Mouse (Mus musculus) embryo, embryonic 10 days (tissue): ENCODE results near the gene Tubb2b.
"Not testable (repeated sequence)": the region's sequence is repeated elsewhere in the genome, so short reads cannot be mapped to it uniquely, and the experiment has no call there.

Source experiments
- DNase-seq: peaks from one replicate; pipeline ENCODE4 v3.0.0-alpha.2; 2015; ENCODE audit warnings: low spot score

Tubb2b gene

GRCm38 (mm10) chr13:34106999-34107398, 23.3 kb downstream of the Tubb2b start:
- no peak for DNase-seq

DNA sequence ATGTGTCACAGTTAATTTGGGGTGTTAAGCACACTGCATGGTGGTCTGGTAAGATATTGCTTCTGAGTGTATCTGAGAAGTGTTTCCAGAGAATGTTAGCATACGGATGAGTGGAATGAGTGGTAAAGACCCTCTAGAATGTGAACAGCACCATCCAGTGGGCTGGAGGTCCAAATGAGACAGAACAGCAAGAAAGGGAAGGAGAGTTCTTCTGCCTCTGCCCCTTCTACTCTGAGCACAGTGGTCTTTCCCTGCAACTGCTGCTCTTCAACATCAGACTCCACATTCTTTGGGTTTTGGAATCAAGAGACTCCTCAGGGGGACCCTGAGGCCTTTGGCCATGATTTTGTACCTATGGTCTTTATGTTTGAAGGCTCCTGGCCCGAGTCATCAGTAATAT, 24.0 kb downstream of the Tubb2b start:
- DNase-seq: no peak

GRCm38 (mm10) chr13:34105364-34105763, 24.9 kb downstream of the Tubb2b start:
- no peak for DNase-seq

DNA sequence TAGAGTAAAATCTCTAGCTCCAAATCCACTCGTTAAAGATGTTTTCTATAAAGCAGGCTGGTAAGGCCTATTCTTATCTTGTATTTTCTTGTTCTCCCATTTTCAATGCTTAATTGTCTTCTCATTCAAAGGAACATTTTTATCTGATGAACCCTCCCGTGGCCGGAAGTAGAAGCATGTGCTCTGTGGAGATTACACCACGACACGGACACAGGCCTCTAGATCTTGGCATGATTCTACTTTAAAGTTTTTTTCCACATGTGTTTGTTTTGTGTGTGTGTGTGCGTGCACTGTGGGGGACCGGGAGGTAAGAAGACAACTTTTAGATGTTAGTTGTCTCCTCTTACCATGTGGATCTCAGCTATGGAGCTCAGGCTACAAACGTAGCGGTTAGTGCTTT, 28.4 kb downstream of the Tubb2b start:
- no peak for DNase-seq

- no peak for DNase-seq
These were observed 29.0 kb downstream of the Tubb2b start for GRCm38 (mm10) chr13:34101247-34101646.

DNA sequence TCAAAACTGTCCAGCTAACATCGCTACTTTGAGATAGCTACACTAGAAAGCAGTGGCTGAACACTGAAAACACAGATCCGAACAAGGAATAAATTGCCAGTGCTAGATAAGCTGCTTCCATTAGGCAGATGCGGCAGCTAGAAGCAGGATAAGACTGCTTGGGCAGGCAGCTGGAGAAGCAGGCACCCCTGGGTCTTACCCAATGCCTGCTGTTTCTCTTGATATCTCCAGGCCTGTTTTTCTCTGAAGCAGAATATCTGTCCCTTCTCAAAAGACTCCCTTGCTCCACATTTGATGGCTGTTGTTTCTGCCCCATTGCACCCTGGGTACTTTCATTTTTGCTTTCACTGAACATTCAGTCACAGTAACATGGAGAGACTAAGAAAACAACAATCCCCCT, 29.5 kb downstream of the Tubb2b start:
- DNase-seq: no peak

DNA sequence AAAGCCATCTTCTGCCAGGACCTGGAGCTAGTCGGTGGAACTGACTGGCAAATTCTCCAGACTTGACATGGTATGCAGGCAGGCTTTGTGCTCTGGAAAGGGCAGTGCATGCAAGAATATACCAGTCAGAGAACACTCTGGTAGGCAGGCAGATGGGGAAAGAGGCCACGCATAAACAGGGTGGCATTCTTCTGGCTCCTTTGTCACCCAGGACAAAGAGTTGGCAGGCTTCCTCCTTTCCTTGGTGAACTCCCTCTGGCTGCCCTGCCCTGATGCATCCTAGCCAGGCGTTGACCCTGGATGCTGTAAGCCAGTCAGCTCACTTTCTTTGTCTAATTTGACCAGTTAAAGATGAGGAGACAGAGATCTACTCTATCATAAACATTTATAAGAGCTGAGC, 33.2 kb downstream of the Tubb2b start:
- no peak for DNase-seq

- no peak for DNase-seq
These were observed 33.8 kb downstream of the Tubb2b start for GRCm38 (mm10) chr13:34096455-34096854.

GRCm38 (mm10) chr13:34095542-34096435, 34.5 kb downstream of the Tubb2b start:
- DNase-seq: peak; percentile 65

- DNase-seq: no peak
These were observed 40.9 kb downstream of the Tubb2b start for GRCm38 (mm10) chr13:34089358-34089757.

GRCm38 (mm10) chr13:34088871-34089288, 41.4 kb downstream of the Tubb2b start:
- DNase-seq: peak; percentile 33

DNA sequence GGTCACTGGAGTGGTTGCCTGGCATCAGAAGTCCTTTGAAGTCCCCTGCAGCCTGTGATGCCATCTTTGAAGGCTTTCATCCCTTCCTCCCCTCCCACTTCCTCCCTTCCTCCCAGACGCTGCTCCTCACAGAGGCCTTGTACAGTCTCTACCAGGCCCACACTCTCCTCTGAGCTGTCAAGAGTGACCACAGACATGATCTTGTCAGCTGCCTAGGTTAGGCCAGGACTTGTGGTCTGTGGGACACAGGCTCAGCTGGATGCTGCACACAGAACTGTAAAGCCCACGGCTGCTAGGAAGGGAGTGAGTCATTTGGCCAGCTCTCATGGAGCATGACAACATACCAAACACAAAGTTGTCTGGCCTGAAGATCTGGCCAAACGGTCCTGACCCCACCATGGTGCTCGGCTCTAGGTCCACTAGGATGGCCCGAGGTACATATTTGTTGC, 42.0 kb downstream of the Tubb2b start:
- not testable (repeated sequence) for DNase-seq

GRCm38 (mm10) chr13:34087052-34087812, 43.0 kb downstream of the Tubb2b start:
- DNase-seq: no peak

DNA sequence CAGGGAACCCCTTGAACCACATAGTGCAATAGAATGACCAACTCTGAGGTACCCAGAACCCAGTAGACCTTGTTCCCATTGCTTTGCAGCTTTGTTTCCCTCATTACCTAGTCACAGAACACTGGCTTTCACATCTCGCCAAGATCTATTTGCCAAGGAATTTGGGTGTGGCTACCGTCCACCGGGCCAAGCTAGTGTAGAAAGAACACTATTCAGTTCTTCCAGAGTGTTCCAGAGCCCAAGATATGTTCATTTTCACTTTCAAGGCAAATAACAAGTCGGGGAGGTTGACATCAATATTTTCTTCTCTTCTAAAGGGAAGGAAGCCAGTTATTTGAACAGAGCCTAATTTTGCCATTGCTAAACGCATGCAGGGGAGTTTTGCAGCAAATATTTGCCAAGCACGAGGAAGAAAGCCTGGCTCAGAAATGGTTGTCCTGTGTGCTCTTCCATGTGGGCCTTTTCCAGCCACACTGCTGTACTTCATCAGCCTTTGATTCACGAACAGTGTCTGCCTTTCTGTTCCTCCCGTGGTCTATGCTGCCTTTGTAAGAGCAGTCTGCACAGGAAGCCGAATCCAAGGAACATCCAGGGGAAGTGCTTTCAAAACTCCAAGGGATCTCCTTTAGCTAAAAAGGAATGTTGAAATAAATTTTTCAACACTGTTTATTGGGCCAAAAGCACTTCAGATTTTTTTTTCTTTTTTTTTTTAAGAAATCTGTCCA, 46.1 kb downstream of the Tubb2b start:
- no peak for DNase-seq

- DNase-seq: no peak
These were observed 48.3 kb downstream of the Tubb2b start for GRCm38 (mm10) chr13:34081926-34082325.

GRCm38 (mm10) chr13:34079801-34080200, 50.5 kb downstream of the Tubb2b start:
- no peak for DNase-seq

- no peak for DNase-seq
These were observed 51.6 kb downstream of the Tubb2b start for GRCm38 (mm10) chr13:34078500-34079280.

DNA sequence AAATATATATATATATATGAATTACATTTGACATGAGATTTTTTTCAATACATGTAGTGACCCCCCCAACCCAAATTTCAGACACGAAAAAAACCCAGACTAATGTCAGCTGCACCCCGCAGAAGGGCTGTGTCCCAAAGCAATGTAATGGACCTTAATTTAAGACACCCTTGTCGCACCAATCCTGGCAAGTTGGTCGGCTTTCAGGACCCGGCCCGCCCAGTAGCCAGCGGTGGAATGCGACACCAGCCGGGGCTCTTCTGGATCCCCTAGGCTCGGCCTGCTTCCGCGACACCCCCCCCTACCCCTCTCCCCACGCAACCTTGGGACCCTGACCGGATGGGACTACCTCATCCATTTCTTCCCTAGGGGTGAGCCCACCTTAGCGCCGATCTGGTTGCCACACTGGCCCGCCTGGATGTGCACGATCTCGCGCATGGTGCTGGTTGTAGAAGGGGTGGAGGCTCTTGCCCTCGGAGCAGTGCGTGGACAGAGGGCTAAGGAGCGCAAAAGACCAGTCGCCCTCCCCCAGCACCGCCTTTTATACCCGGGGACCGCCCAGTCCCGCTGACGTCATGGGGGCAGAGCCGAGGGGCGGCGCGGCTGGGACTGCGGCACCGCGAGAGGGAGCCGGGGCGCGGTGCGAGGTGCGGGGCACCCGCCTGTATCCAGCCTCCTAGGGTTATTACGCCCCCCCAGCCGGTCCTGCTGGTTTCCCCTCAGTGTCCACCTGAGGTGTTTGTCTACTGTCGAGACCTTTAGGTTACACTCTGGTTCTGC, 52.6 kb downstream of the Tubb2b start, which contains the start of gene Tubb2a:
Gene Tubb2a, minus strand, starts transcription at position 516 of the 780 bp plus-strand sequence.
- peak; percentile 86 for DNase-seq
